Mouse (Mus musculus) liver, adult 2 months (tissue): ENCODE measurements at regions not wholly inside any gene's neighbourhood (a gene's known extent, or its start where the extent isn't known, plus 50 kb on each side); places are given as distances from the start of the nearest gene placed in this dataset.

Experiments
- CTCF ChIP-seq: fragments of 200-500 bp; IDR thresholded peaks from 2 replicates; pipeline ENCODE4 v1.5.1; 2011; ENCODE audit warnings: low read depth, low read length, control low read depth
- POLR2A ChIP-seq: fragments of 200-500 bp; IDR thresholded peaks from 2 replicates; pipeline ENCODE4 v1.6.1; 2011; ENCODE audit warnings: low read length, control low read depth; ENCODE audit not compliant: insufficient read depth; ENCODE audit errors: extremely low read depth

DNA sequence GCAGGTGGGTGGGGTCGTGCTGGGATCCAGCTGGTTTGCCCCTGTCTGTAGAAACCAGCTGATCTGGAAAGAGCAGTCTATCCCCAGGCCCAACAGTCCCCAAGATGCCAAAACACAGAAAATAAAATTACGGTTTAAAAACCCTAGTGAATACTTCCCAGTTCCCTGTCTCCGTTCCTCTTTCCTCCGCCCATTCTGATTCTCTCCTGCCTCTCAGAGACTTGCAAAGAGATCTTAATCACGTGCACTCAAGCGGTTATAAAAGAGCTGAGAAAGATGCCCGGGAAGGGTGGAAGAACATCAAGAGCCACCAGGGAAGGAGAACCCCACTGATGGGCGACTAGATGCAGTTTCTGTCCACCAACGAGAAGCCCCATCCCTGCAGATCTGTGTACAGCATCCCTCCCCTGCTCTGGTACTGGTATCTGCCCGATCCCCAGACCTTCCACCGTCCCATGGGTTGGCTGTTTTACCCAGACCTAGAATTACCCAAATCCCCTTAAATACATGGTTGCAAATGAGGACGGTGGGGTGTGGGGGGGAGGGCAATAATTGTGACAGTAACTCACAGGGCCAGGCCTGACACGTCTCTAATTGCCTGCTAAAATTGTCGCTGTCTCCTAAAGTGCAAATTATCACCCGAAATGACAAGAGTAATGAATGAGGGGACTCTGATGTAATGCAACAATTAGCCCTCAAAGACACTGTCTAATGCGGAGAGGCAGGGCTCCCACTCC is 202.1 kb downstream of the Cryba4 start:
- no peak for TF ChIP-seq CTCF
- no peak for TF ChIP-seq POLR2A
